Mouse (Mus musculus) T-cell, adult 2 months (primary cell): ENCODE measurements at regions not wholly inside any gene's neighbourhood (a gene's known extent, or its start where the extent isn't known, plus 50 kb on each side); places are given as distances from the start of the nearest gene placed in this dataset.

ENCODE experiments used
- DNase-seq: peaks from one replicate; pipeline ENCODE4 v3.0.0; 2022; ENCODE audit warnings: low spot score

DNA sequence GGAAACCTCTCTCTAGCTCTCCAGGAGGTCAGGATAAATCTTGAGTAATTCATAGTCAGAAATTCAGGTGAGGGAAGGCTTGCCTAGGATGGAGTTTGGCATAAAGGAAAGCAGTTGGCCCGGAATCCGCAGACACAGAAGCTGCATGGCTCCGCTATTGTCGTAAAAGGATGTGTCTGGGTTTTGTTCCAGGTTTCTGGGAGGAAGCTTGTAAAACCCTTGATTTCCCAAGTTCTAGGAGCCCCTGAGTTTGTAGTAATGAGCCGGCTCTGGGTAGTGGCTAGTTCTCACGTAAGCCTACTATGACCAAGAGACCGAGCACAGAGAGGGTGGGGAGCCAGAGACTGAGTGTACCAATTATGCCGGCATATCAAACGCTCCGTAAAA, 52.7 kb upstream of the Gm21915 start:
- DNase-seq = no peak

DNA sequence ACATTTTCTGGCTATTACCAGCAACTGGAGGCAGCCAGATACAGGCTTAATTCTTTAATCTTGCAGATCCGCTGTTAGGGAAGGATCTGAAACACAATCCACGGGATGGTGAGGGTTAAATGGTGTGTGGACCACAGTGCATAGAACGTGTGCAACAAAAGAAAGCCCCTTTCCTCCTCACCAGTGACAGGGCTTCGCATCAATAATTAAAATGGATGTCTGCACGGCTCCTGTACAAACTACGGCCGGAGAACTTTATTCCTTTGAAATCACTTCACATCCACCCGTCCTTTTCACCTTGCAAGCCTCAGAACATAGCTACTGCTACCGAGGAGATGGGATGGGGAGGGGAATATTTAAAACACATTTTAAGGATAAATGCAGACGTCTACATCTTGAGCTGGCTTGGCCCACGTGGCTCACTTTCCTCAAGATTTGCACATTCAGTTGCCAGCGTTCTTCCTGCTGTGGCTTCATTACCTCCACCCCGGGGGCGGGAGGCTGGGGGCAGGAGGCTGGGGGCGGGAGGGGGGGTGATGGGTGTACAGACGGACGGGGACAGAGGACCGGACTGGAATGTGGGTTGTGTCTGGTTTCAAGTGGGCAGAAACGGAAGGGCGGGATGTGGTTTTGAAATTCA, 53.3 kb upstream of the Gm21915 start:
- no peak for DNase-seq

DNA sequence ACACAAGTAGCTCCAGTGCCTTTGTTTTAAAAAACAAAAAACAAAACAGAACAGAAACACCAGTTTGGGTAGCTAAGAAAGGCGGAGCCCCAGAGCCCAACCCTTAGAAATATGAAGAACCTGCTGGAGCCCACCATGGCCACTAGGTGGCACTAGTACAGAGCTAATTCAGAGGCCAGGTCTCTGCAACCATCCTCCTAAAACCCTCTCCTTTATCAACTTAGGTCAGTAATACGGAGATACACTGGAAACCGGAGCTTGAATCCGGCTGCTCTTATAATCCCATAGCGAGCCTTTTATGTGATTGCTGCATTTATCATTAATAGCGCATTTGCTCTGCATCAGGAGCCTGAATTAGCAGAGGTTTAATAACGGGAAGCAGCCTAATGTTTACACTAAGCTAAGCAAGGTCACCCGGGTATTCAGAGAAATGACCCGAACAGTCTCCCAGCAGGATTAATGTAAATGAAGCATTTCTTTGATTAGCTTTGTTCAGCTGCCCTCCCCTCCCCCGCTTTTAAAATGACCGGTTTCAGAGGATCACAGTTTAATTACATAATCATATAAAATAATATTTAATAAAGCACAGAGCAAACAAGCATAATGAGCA, 53.9 kb upstream of the Gm21915 start:
- peak; percentile 51 for DNase-seq

DNA sequence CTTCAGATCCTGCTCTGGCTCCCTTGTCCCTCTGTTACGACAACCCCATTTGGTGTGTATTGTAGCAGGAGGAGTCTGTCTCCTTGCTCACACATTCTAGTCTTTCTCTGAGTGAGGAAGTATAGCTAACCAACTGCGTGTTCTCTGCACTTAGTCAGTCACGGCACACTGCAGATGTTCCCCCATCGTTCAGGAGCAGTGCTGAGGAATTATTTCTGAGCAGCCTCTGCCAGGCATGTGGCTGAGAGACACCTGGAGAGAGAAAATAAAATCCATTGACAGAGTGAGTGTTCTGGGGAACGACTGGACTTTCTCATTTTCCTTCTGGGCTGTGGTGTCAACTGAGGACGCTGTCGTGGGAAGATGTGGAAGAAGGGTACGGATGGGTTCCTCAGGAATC, 54.5 kb upstream of the Gm21915 start:
- no peak for DNase-seq

DNA sequence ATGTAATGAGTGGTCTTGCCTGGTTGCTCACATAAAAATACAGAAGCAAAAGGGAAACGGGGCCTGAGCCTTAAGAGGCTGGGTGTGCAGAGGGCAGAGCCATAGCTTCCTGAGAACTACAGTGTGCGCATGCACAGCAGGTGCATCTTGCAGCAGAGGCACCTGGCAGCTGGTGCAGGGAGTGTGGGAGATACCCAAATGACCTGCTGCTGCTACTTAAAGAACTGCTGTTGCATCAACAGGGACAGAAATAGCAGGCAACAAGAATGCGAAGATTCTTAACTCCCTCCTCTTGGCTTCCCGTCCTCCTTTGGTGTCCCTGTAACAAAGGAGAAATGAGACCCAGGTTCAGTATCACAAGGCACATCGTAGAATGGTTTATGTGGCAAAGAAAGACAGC, 56.3 kb upstream of the Gm21915 start:
- DNase-seq = no peak

DNA sequence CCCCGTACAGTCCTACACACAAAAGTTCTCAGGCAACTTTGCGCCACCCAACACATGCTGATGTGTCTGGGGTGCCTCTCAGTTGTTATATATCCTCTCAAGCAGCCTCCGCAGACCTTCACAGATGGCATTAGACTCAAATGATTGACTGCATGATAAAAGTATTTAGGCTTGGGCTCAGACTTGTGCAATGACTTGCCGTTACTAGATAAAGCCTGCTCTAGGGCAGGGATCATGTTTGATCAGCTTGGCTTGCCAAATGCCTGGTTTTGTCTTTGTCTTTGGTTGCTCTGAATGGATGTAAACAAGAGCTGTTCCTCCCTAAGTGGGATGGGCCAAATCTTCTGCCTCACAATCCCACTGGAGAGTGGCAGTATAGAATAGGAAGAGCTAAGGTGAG, 57.2 kb upstream of the Gm21915 start:
- DNase-seq = no peak

DNA sequence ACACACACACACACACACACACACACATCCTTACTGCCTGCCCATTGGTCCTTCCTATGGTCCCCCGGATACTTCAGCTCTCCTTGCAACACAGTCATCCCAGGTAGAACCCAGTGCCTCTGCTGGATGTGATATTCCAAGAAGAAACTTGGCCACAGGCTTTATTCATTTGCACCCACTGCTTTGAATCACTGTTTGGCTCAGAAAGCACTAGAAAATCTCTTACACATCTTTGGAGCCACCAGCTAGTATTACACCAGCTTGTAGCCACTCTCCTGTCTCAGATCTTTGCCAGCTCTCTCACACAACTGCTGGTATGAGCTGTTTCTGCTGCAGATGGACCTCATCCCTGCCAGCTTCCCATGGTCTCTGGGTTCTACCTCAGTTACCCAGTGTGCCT, 57.7 kb upstream of the Gm21915 start:
- DNase-seq = no peak

DNA sequence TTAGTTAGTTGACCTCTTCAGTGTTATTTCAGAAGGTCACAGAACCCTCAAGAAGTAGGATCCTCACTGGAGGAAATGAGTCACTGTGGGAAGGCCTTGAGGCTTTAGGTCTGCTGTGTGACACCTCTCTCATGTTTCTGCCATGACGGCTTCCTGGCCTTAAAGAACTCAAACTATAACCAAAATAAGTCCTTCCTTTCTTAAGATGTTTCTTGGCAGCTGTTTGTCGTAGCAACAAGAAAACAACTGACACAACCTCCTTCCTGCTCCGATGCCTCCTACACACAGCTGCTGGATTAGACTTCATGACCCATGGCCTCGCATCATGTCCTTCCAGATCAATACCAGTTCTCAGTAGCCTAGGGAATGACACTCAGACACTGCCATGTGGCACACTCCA, 58.1 kb upstream of the Gm21915 start:
- no peak for DNase-seq

DNA sequence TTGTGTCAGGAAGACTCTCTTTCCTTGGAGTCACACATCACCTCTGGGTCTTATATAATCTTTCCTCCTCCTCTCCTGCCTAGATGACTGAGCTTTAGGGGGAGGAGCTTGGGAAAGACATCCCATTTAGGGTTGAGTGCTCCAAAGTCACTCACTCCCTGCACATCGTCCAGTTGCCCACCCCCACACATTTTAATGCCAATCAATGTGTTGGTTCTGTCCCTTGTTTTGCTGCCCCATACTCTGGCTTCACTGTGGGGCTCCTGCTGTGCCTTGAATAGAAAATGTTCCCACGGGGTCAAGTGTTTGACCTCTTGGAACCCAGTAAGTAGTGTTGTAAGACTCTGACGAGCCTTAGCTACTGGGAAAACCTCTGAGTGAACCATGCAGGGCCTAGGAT, 58.8 kb upstream of the Gm21915 start:
- DNase-seq = no peak

DNA sequence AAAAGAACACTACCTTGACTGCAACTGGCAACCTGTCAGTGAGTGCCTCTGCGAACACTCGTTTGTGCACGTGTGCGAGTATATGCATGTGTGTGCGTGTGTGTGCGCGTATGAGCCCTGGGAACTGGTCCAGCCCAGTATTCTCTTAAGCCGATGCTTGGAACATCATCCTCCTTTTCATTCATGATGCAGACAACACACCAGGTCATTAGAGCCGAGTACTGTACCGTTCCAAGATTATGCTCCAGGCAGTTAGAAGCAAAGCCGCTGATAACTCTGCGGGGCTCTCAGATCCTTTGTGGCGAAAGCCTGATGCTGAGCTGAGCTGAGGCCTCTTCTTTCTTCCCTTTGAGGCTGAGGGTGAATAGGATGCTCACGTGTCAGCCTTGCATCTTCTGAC, 61.8 kb upstream of the Gm21915 start:
- DNase-seq = no peak

DNA sequence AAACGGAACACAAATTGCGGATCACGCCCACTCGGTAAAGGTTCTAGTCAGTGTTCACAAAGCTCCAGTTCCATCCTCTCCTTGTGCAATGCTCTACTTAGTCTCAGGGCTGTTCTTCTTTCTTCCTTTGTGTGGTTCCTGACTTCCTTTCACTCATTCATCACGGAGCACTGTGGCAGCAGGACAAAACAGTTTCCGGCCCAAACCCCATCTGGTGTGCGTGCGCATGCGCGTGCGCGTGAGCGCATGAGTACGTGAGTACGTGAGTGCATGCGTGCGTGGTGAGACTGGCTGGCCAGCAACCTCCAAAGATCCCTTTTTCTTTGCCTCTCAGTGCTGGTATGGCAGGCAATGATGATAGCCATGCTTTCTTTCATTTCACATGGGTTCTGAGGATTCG, 62.5 kb upstream of the Gm21915 start:
- no peak for DNase-seq

DNA sequence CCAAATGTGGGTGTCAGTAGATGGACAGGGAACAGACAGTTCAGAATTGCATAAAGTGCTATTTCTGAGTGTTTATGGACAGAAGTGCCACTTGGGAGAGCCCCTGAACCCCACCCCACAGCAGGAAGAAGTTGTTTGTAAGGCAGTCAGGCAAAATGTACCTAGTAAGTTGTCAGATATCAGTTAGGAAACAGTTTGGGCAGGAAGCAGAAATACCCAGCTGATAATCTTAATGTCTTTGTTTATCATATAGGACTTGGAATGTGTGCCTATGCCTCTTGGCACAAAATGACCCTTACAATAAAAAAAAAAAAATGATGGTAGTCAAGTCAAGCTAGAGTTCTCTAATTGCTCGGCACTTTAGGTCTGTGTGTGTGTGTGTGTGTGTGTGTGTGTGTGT, 66.9 kb upstream of the Gm21915 start:
- no peak for DNase-seq

DNA sequence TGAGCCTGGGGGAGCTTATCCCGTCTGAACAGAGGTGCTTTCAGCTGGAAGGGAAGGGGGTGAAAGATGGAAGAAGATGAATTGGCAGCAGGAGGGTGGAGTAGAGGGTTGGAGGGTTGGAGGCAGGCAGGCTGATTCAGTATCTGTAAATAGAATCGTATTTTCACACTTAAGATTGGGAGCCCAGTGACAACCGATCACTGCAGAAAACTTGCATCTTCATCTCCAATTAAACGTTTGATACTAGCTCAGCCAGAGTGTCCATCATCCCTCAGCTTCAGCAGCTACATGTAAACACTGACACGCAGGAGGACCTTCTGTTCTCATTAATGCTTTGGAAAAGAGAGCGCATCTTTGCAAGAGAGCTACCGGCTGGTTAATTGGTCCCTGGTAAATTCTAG, 67.2 kb upstream of the Gramd1b start:
- DNase-seq = no peak

DNA sequence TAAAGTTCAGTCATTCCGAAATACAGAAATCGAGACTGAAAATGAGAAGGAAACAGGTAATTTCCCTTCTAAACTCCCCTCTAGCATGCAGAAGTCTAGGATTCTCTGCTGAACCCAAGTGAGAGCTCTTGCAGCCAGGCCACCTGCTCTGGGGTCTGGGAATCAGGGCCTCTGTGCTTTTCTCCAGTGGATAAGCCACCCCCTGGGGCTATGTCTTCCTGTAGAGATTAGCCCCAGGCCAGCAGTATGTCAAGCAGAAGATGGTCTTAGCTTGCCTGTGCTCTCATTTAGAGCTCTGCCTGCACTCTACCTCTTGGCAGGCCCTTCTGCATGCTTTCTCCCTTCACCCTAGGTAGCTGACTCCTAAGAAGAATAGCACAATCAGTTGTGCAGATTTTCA, 56.2 kb upstream of the Gramd1b start:
- DNase-seq = no peak

DNA sequence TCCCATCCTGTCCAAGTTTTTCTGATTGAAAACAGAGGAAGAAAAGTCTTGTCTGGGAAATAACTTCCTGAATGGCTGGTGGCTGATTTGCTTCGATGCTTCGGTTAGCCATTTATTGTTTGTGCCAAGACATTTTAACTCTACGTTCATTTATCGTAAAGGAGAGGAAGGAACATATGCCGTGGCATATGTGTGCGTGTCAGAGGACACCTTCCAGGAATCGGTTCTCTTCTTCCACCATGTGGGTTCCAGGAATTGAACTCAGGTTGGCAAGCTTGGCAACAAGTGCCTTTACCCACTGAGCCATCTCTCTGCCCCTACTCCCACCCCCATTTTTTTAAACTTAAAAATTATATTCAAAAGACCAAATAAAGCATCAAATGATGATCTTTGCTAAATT, 55.4 kb upstream of the Gramd1b start:
- no peak for DNase-seq

DNA sequence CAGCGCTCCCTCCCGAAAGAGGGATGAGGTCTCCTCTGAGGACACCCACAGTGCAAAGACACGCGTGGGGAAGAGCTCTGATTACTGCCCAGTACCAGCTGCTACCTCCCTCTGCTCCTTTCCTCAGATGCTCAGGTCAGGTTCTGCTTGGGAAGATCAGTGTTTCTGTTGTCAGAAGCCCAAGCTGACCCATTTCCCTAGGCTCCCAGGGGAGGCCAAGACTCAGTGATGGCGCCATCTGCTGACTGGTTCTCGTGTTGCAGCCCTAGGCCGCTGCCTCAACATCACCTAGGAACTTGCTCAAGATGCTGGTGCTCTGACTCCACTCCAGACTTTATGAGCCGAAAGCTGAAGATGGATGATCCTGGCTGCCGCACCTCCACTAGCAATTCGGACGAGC, 52.4 kb upstream of the Gramd1b start:
- peak; percentile 34 for DNase-seq

DNA sequence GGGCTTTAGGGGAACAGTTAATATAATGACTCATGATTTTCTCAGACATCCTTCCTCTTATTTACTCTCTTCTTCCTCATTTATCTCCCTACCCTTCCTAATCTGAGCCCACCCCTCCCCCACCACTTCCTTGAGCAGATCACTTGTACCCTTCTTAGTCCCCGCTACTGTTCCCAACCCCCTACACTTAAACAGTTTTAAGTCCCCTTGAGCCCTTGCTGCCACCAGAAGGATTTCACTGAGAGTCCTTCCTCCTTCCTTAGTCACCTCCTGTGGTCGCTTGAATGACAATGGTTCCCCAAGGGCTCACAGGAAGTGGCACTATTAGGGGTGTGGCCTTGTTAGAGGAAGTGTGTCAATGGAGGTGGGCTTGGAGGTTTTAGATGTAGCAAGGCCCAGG, 50.7 kb upstream of the Gramd1b start:
- peak; percentile 1 for DNase-seq
